Mouse (Mus musculus) neural tube, embryonic 14.5 days (tissue): ENCODE measurements around the gene Myl6. TPM values are rescaled to one million over a fixed set of nuclear protein-coding genes. Genes with fewer than 3 reads are reported as not detected.
A peak's percentile ranks its signal among the peaks of the same experiment; 100 is the strongest.

Experiments used
- ATAC-seq: fragments of 200-750 bp; cut with Nextera tagmentation; 2 replicates; pipeline ENCODE4 v1.8.0; 2017; ENCODE audit warnings: low read depth, mild to moderate bottlenecking, moderate TSS enrichment, moderate library complexity
- H3K27ac ChIP-seq: fragments of 300-500 bp; sonication (generic); 2 replicates; pipeline ENCODE4 v1.5.1; 2014; ENCODE audit warnings: low read depth, mild to moderate bottlenecking, control low read depth, low read length, moderate library complexity, mixed read lengths
- H3K27me3 ChIP-seq: fragments of 300-500 bp; sonication (generic); 2 replicates; pipeline ENCODE4 v1.6.1; 2014; ENCODE audit warnings: low read length; ENCODE audit not compliant: control insufficient read depth, insufficient read depth
- H3K36me3 ChIP-seq: fragments of 300-500 bp; sonication (generic); 2 replicates; pipeline ENCODE4 v1.6.1; 2014; ENCODE audit warnings: low read length, mixed read lengths; ENCODE audit not compliant: control insufficient read depth, insufficient read depth
- H3K4me1 ChIP-seq: fragments of 300-500 bp; sonication (generic); 2 replicates; pipeline ENCODE4 v1.6.1; 2014; ENCODE audit warnings: low read length; ENCODE audit not compliant: control insufficient read depth, insufficient read depth
- H3K4me2 ChIP-seq: fragments of 300-500 bp; sonication (generic); 2 replicates; pipeline ENCODE4 v1.6.1; 2014; ENCODE audit warnings: mild to moderate bottlenecking, low read depth, low read length, control low read depth
- H3K4me3 ChIP-seq: fragments of 300-500 bp; sonication (generic); 2 replicates; pipeline ENCODE4 v1.5.1; 2014; ENCODE audit warnings: low read depth, low read length, control low read depth, mixed read lengths
- H3K9ac ChIP-seq: fragments of 300-500 bp; sonication (generic); replicated peaks from 2 replicates; pipeline ENCODE4 v1.6.1; 2014; ENCODE audit warnings: low read depth, mild to moderate bottlenecking, control low read depth, low read length, mixed read lengths
- H3K9me3 ChIP-seq: fragments of 300-500 bp; sonication (generic); 2 replicates; pipeline ENCODE4 v1.6.1; 2016; ENCODE audit warnings: low read length; ENCODE audit not compliant: control insufficient read depth
- WGBS: fragments of 180-500 bp; shearing (Covaris S2); extraction: QIAGEN DNeasy Blood & Tissue Kit; methylation state at CpG from one replicate; pipeline ENCODE4 v1.1.7; 2014; 5-methylcytosine and 5-hydroxymethylcytosine counted together
- polyA plus RNA-seq: library from polyadenylated mRNA; unstranded; fragments of >200 nt; fragmentation: Nextera tagmentation; extraction: Ambion mirVana; gene quantifications from 2 replicates; pipeline ENCODE4 v1.2.1, GENCODE M21; 2014

Myl6 gene
- polyA plus RNA-seq, 1 experiment from 2014 or later, result 831 TPM

DNA sequence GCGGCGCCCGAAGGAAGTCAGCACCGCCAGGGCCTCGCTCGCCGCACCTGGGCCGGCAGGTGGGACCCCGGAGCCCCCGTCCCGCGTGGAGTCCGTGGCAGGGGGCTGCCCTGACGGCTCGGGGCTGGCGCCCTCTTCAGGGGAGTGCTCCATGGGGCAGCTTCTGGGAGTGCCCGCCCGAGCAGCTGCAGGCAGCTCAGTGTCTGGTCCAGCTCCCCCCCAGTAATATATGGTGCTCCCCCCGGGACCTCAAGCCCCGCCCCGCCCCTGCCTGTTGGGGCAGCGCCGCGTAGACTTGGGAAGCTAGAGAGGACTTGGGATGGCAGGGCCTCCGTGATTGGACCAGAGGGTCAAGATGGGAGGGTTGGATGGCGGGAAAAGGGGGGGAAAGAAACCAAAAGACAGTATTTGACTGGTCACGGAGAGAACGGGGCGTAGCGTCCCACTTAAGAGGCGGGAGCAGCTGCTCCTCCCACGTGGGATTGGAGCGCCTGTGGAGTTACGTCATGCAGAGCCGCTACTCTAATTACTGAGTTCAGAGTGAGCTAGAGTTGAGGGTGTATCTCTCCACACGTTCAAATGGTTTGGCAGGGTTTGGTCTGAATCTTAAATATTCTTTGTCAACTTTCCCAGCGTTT is 31.8 kb upstream of the Myl6 start, which contains the start of gene Esyt1:
Gene Esyt1 (minus strand): TSS at position 201 of the 638 bp plus-strand sequence.
- under 1% methylated on average over 36 of the region's 37 CpGs for WGBS
- peak within 1 kb of the TSS; percentile 60 for H3K27ac ChIP-seq
- peak; percentile 96 for ATAC-seq

DNA sequence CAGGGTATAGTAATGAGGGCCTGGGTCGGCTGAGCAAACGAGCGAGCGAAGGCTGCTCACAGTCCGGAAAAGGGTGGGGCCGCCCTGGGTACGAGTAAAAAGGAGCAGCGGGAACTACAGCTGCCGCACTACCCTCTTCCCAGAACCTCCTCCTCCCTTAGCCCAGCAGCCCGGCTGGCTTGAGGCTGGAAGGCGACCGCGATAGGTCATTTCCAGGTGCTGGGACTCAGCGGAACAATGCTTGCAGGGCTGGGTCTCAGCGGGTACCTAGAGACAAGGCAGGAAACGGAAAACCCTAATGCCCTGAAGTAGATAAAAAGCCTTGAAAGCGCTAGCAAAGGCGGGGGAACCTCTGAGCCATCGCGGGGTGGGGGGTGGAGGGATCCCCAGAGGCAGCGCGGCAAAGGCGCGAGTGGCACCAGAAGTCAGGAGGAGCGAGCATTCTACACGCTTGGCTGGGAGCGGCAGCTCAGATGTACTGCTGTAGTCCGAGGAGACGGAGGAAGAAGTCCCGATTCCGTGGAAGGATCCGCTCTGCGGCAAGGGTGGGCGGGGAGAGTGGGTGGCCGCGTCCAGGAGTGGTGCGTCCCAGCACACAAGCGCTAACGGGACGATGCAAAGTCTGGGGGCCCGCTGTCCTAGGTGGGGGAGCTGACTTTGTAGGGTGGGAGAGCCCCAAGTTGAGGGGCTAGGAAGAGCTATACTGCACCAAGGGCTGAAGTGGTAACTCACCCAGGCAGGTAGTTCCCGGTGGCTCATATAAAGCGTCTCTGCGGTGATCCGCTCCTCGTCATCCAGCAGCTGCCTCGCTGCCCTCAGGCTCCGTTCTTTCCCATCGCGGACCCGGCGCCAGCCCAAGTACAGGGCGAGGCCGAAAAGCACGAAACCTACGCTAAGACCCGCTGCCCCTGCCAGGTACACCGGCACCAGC is 31.1 kb upstream of the Myl6 start:
- Histone ChIP-seq H3K9ac (peak overlapping the region; percentile 62), H3K27ac (peak overlapping the region; percentile 60), H3K4me2 (peak overlapping the region; percentile 99), H3K36me3 (no peaks in the 10 kb centered on the region), H3K4me3 (peak overlapping the region; percentile 65), H3K9me3 (no peaks in the 10 kb centered on the region), H3K4me1 (peaks cover 7% of the 10 kb centered on the region; the same call in 1 of the 2 replicates), H3K27me3 (no peaks in the 10 kb centered on the region)
- peak; percentile 41 for ATAC-seq
- WGBS, result under 1% methylated on average over 56 of the region's 58 CpGs

More for the DNA sequence above, 31.8 kb upstream of the Myl6 start, which contains the start of gene Esyt1:
- no peaks in the 10 kb centered on the region for H3K9me3 ChIP-seq
- peak within 1 kb of the TSS; percentile 99 for H3K4me2 ChIP-seq
- H3K27me3 ChIP-seq, result no peaks in the 10 kb centered on the region
- peak within 1 kb of the TSS; percentile 62 for H3K9ac ChIP-seq
- peaks cover 7% of the 10 kb centered on the region; the same call in 1 of the 2 replicates for H3K4me1 ChIP-seq
- H3K36me3 ChIP-seq, result no peaks in the 10 kb centered on the region
- peak within 1 kb of the TSS; percentile 65 for H3K4me3 ChIP-seq

DNA sequence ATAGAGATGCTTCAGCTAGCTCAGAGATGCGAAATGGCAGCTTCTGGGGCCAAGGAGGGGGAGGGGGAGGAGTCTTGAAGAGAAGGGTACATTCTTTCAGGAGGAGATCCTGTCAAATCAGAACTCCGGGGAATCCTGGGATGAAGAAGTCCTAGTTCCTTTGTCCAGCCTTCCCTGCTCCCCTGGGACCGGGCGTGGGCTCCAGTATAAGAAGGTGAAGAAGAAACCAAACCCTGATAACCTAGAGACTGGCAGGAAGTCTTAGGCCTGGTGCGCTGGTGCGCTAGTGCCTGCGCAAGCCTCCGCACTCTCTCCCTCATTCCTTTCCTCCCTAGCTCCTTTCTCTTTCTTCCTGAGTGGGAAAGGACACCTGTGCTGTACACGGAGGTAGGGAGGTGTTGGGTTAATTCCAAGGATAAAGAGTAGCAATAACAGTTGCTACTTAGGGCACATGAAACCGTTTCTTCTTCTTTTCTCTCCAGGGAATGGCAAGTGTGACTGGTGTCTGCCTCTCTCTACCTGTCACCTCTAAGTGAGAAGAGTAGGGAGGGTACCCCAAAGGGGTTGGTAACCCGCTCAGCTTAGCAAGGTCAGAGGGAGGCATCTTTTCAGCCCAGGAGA is 30.3 kb upstream of the Myl6 start:
- Histone ChIP-seq H3K4me2 (peak overlapping the region; percentile 99), H3K27me3 (no peaks in the 10 kb centered on the region), H3K4me3 (peak overlapping the region; percentile 65), H3K9ac (peak overlapping the region; percentile 62), H3K27ac (peak overlapping the region; percentile 56), H3K36me3 (no peaks in the 10 kb centered on the region), H3K4me1 (peaks cover 7% of the 10 kb centered on the region; the same call in 1 of the 2 replicates), H3K9me3 (no peaks in the 10 kb centered on the region)
- 13% methylated on average over 11 of the region's 11 CpGs for WGBS
- no peak for ATAC-seq

DNA sequence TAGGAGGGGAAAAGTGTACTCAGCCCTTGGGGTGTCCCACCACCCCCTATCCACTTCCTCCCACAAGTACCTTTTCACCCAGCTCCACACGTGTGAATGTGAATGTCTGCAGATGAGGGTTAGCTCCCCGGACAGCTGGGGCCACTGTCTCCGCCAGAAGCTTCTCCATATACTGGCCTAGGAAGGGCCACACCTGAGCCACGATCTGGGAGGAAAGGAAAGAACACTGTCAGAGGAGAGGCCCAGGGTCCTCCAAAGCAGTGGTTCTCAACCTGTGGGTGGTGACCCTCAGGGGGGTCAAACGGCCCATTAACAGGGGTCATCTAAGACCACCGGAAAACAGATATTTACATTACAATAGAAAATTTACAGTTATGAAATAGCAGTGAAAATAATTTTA is 28.4 kb upstream of the Myl6 start:
- no peak overlapping the region for H3K27ac ChIP-seq
- WGBS, result 76% methylated on average over 6 of the region's 6 CpGs
- peaks cover 7% of the 10 kb centered on the region; the same call in 1 of the 2 replicates for H3K4me1 ChIP-seq
- H3K27me3 ChIP-seq, result no peaks in the 10 kb centered on the region
- ATAC-seq, result no peak
- no peak overlapping the region for H3K9ac ChIP-seq
- no peak overlapping the region for H3K4me3 ChIP-seq
- no peak overlapping the region for H3K4me2 ChIP-seq
- no peaks in the 10 kb centered on the region for H3K36me3 ChIP-seq
- no peaks in the 10 kb centered on the region for H3K9me3 ChIP-seq

DNA sequence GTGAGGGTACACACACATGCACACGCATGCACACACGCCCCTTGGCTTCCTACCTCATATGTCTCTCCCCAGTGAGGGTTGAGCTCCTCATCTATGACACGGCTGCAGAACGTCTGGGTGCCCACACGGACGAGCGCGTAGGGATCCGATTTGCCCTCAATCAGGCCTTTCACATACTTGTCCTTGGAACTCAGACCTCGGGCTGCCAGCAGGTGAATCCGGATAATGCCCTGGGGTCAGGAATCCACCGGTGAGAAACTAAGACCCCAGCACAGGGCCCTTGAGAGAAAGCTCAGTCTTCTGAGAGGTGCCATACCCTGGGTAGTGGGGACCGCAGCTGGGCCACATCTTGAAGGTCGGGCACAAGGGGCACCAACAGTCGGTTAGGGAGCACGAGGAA is 26.6 kb upstream of the Myl6 start:
- Histone ChIP-seq H3K4me3 (no peak overlapping the region), H3K27ac (no peak overlapping the region), H3K9me3 (no peaks in the 10 kb centered on the region), H3K36me3 (0 out of 2 replicates have a peak, but pooled peaks cover 6% of the 10 kb centered on the region), H3K9ac (no peak overlapping the region), H3K4me2 (no peak overlapping the region), H3K4me1 (0 out of 2 replicates have a peak, but pooled peaks cover 3% of the 10 kb centered on the region), H3K27me3 (no peaks in the 10 kb centered on the region; the same call in 1 of the 2 replicates)
- no peak for ATAC-seq
- WGBS, result 86% methylated on average over 16 of the region's 16 CpGs

DNA sequence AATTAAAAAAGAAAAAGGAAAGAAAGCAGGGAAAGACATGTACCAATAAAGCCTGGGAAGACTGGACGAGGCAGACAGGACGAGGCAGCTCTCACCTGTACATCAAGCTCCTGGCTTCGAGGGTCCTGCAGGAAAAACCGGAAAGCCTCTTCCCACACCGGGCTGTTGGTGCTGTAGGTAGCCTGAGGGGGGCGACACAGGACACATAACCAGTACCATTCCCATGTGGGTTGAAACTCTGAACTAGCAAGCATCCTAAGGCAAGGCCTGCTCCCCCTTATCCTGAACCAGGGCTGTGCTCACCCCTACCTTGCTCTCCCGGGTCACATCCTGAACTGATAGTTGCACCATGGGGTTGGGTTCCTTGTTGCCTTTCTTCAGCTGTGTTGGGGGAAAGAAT is 24.9 kb upstream of the Myl6 start:
- H3K4me1 ChIP-seq, result no peaks in the 10 kb centered on the region
- H3K9ac ChIP-seq, result no peak overlapping the region
- no peaks in the 10 kb centered on the region for H3K9me3 ChIP-seq
- ATAC-seq, result no peak
- H3K4me2 ChIP-seq, result no peak overlapping the region
- H3K4me3 ChIP-seq, result no peak overlapping the region
- 77% methylated on average over 7 of the region's 7 CpGs for WGBS
- H3K27ac ChIP-seq, result no peak overlapping the region
- 0 out of 2 replicates have a peak, but pooled peaks cover 6% of the 10 kb centered on the region for H3K36me3 ChIP-seq
- no peaks in the 10 kb centered on the region; the same call in 1 of the 2 replicates for H3K27me3 ChIP-seq

DNA sequence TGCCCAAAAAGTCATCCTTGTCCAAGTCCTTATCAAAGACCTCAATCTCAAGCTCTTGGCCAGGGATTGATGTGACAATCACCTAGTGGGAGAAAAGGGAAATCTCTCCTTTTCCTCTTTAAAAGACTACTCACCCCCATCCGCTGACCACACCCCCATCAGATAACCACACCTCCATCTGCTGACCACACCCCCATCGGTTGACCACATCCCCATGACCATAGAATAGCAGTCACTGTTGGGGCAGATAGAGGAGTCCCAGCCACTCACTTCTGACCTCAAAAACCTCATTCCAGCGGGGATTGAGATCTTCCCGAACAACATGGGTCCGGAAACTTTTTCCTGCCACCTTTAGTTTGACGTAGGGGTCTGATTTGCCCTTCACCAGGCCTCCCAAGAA is 22.7 kb upstream of the Myl6 start:
- Histone ChIP-seq H3K4me3 (no peak overlapping the region), H3K9ac (no peak overlapping the region), H3K9me3 (no peaks in the 10 kb centered on the region), H3K27ac (no peak overlapping the region), H3K4me2 (no peak overlapping the region), H3K36me3 (peaks cover 15% of the 10 kb centered on the region; the same call in 1 of the 2 replicates), H3K27me3 (no peaks in the 10 kb centered on the region; the same call in 1 of the 2 replicates), H3K4me1 (no peaks in the 10 kb centered on the region)
- no peak for ATAC-seq
- 27% methylated on average over 6 of the region's 6 CpGs for WGBS

DNA sequence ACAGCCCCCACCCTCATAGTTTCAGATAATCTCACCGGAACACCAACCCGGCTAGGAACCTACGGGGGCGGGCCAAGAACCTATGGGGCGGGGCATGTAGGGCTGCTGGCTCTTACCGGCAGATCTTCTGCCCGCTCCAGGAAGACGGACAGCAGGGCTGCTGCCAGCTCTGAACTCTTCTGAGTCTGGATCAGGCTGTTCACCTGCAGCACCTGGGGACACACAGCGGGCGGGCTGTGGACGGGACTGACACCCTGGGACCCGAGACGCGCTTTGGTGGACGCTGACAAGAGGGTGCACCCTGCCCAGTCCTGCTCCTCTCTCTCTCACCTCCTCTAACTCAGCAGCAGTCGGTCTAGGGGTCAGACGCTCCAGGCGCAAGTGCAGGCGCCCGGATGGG is 22.1 kb upstream of the Myl6 start:
- no peaks in the 10 kb centered on the region for H3K9me3 ChIP-seq

More for the DNA sequence above, 22.1 kb upstream of the Myl6 start:
- H3K4me1 ChIP-seq, result no peaks in the 10 kb centered on the region
- WGBS, result 25% methylated on average over 20 of the region's 20 CpGs
- no peak overlapping the region for H3K9ac ChIP-seq
- no peaks in the 10 kb centered on the region; the same call in 1 of the 2 replicates for H3K27me3 ChIP-seq
- H3K27ac ChIP-seq, result no peak overlapping the region
- no peak overlapping the region for H3K4me2 ChIP-seq
- ATAC-seq, result 0 out of 2 replicates have a peak, but pooled peaks have one; percentile 34
- H3K36me3 ChIP-seq, result peaks cover 15% of the 10 kb centered on the region; the same call in 1 of the 2 replicates
- no peak overlapping the region for H3K4me3 ChIP-seq
